Mouse (Mus musculus): Measurements from ENCODE around the gene Pkdrej. TPM values are rescaled to one million over a fixed set of nuclear protein-coding genes. Genes with fewer than 3 reads are reported as not detected.
A peak's percentile ranks its signal among the peaks of the same experiment; 100 is the strongest.
"Not testable (repeated sequence)": the region's sequence is repeated elsewhere in the genome, so short reads cannot be mapped to it uniquely, and the experiment has no call there.

Gene Pkdrej
- polyA plus RNA-seq (2012; rRNA removed), result 0.01 and 0.02 TPM in 2 replicates

GRCm38 (mm10) chr15:85821203-85822010 lies at the start of gene Pkdrej:
Gene Pkdrej (minus strand): TSS chr15:85821734.
- 2% methylated on average over 65 of the region's 65 CpGs for WGBS
- TF ChIP-seq POLR2A (IDR thresholded peaks at IDR 0.05; ENCODE audit: low read depth, low read length), result no peak
- TF ChIP-seq CTCF (IDR thresholded peaks at IDR 0.05; ENCODE audit: extremely low read depth, insufficient read depth, insufficient read length, insufficient replicate concordance), result no peak
- no peak for DNase-seq (ENCODE audit: low read depth in 1 of 2, low spot score in 2 of 2)
- Histone ChIP-seq H3K27ac (ENCODE audit: insufficient read depth, low read length) (no peak within 1 kb of the TSS), H3K36me3 (ENCODE audit: control insufficient read depth, insufficient read depth, low read length) (no peaks in the 10 kb centered on the region), H3K4me1 (ENCODE audit: control insufficient read depth, insufficient read depth, insufficient read length) (peaks cover 5% of the 10 kb centered on the region; the same call in 1 of the 2 replicates), H3K27me3 (ENCODE audit: control insufficient read depth, insufficient read depth, low read length) (peaks cover 7% of the 10 kb centered on the region), H3K4me3 (ENCODE audit: extremely low read depth, insufficient read depth, insufficient read length) (peak within 1 kb of the TSS; percentile 20; the same call in 1 of the 2 replicates)

GRCm38 (mm10) chr15:85867696-85868095 lies 46.2 kb upstream of the Pkdrej start:
- peak; percentile 46 to 61 for DNase-seq (ENCODE audit: low read depth in 1 of 2, low spot score in 2 of 2)
- no peaks in the 10 kb centered on the region for H3K27me3 ChIP-seq (ENCODE audit: control insufficient read depth, insufficient read depth, low read length)
- TF ChIP-seq POLR2A (IDR thresholded peaks at IDR 0.05; ENCODE audit: low read depth, low read length) (no peak), CTCF (IDR thresholded peaks at IDR 0.05; ENCODE audit: extremely low read depth, insufficient read depth, insufficient read length, insufficient replicate concordance) (peak; percentile 93; the same call in 1 of the 2 replicates)
- H3K4me3 ChIP-seq (ENCODE audit: extremely low read depth, insufficient read depth, insufficient read length), result no peak overlapping the region
- no peaks in the 10 kb centered on the region for H3K4me1 ChIP-seq (ENCODE audit: control insufficient read depth, insufficient read depth, insufficient read length)
- peaks cover 1% of the 10 kb centered on the region; the same call in 1 of the 2 replicates for H3K36me3 ChIP-seq (ENCODE audit: control insufficient read depth, insufficient read depth, low read length)
- no peak overlapping the region for H3K27ac ChIP-seq (ENCODE audit: insufficient read depth, low read length)
- WGBS, result 40% methylated on average over 6 of the region's 6 CpGs

- WGBS, result 94% methylated on average over 7 of the region's 7 CpGs
- H3K27me3 ChIP-seq (ENCODE audit: control insufficient read depth, insufficient read depth, low read length); H3K36me3 ChIP-seq (ENCODE audit: control insufficient read depth, insufficient read depth, low read length); H3K4me1 ChIP-seq (ENCODE audit: control insufficient read depth, insufficient read depth, insufficient read length); H3K27ac ChIP-seq (ENCODE audit: insufficient read depth, low read length); DNase-seq (ENCODE audit: low read depth in 1 of 2, low spot score in 2 of 2); H3K4me3 ChIP-seq (ENCODE audit: extremely low read depth, insufficient read depth, insufficient read length): not testable (repeated sequence)
These were observed 44.4 kb upstream of the Pkdrej start for GRCm38 (mm10) chr15:85865913-85866312.

GRCm38 (mm10) chr15:85859490-85860031 lies 38.0 kb upstream of the Pkdrej start, which contains the start of gene Gtse1:
Gene Gtse1 (plus strand): TSS chr15:85859745.
- Histone ChIP-seq H3K27me3 (ENCODE audit: control insufficient read depth, insufficient read depth, low read length) (no peaks in the 10 kb centered on the region), H3K27ac (ENCODE audit: insufficient read depth, low read length) (no peak within 1 kb of the TSS; the same call in 1 of the 2 replicates), H3K4me1 (ENCODE audit: control insufficient read depth, insufficient read depth, insufficient read length) (peaks cover 4% of the 10 kb centered on the region; the same call in 1 of the 2 replicates), H3K4me3 (ENCODE audit: extremely low read depth, insufficient read depth, insufficient read length) (peak within 1 kb of the TSS; percentile 88), H3K36me3 (ENCODE audit: control insufficient read depth, insufficient read depth, low read length) (no peaks in the 10 kb centered on the region)
- DNase-seq (ENCODE audit: low read depth in 1 of 2, low spot score in 2 of 2), result peak; percentile 87 to 88
- WGBS, result under 1% methylated on average over 42 of the region's 42 CpGs
- TF ChIP-seq POLR2A (IDR thresholded peaks at IDR 0.05; ENCODE audit: low read depth, low read length) (0 out of 2 replicates have a peak, but pooled peaks have one; percentile 17), CTCF (IDR thresholded peaks at IDR 0.05; ENCODE audit: extremely low read depth, insufficient read depth, insufficient read length, insufficient replicate concordance) (no peak)

- Histone ChIP-seq H3K4me3 (ENCODE audit: extremely low read depth, insufficient read depth, insufficient read length) (peak overlapping the region; percentile 88), H3K4me1 (ENCODE audit: control insufficient read depth, insufficient read depth, insufficient read length) (peaks cover 4% of the 10 kb centered on the region; the same call in 1 of the 2 replicates), H3K27me3 (ENCODE audit: control insufficient read depth, insufficient read depth, low read length) (no peaks in the 10 kb centered on the region), H3K36me3 (ENCODE audit: control insufficient read depth, insufficient read depth, low read length) (no peaks in the 10 kb centered on the region), H3K27ac (ENCODE audit: insufficient read depth, low read length) (no peak overlapping the region)
- no peak for DNase-seq (ENCODE audit: low read depth in 1 of 2, low spot score in 2 of 2)
- WGBS, result 11% methylated on average over 15 of the region's 15 CpGs
- TF ChIP-seq CTCF (IDR thresholded peaks at IDR 0.05; ENCODE audit: extremely low read depth, insufficient read depth, insufficient read length, insufficient replicate concordance) (no peak), POLR2A (IDR thresholded peaks at IDR 0.05; ENCODE audit: low read depth, low read length) (no peak)
These were observed 37.5 kb upstream of the Pkdrej start for GRCm38 (mm10) chr15:85858980-85859489.

- TF ChIP-seq CTCF (IDR thresholded peaks at IDR 0.05; ENCODE audit: extremely low read depth, insufficient read depth, insufficient read length, insufficient replicate concordance), result no peak
- TF ChIP-seq POLR2A (IDR thresholded peaks at IDR 0.05; ENCODE audit: low read depth, low read length), result no peak
- Histone ChIP-seq H3K4me3 (ENCODE audit: extremely low read depth, insufficient read depth, insufficient read length) (no peak overlapping the region), H3K27ac (ENCODE audit: insufficient read depth, low read length) (no peak overlapping the region), H3K27me3 (ENCODE audit: control insufficient read depth, insufficient read depth, low read length) (no peaks in the 10 kb centered on the region), H3K4me1 (ENCODE audit: control insufficient read depth, insufficient read depth, insufficient read length) (no peaks in the 10 kb centered on the region), H3K36me3 (ENCODE audit: control insufficient read depth, insufficient read depth, low read length) (peaks cover 1% of the 10 kb centered on the region)
- WGBS, result 91% methylated on average over 12 of the region's 12 CpGs
- DNase-seq (ENCODE audit: low read depth in 1 of 2, low spot score in 2 of 2), result no peak
These were observed 30.3 kb upstream of the Pkdrej start for GRCm38 (mm10) chr15:85851656-85852392.
